Mouse (Mus musculus) gastrocnemius, adult 18-20 months (tissue): ENCODE results near the gene Fkbp5. TPM values are rescaled to one million over a fixed set of nuclear protein-coding genes. Genes with fewer than 3 reads are reported as not detected.

Source experiments
- DNase-seq: peaks from one replicate; pipeline ENCODE4 v3.0.0; 2021; ENCODE audit warnings: low spot score
- total RNA-seq, 2 experiments: library from RNA; stranded (reverse); gene quantifications; 2 replicates each; pipeline ENCODE4 v1.2.3; 2021

The Fkbp5 gene
- total RNA-seq, 2 experiments from 2014 or later: 54.0 to 92.7 TPM

GRCm38 (mm10) chr17:28524009-28524695, 6.8 kb upstream of the Fkbp5 start:
- no peak for DNase-seq

DNA sequence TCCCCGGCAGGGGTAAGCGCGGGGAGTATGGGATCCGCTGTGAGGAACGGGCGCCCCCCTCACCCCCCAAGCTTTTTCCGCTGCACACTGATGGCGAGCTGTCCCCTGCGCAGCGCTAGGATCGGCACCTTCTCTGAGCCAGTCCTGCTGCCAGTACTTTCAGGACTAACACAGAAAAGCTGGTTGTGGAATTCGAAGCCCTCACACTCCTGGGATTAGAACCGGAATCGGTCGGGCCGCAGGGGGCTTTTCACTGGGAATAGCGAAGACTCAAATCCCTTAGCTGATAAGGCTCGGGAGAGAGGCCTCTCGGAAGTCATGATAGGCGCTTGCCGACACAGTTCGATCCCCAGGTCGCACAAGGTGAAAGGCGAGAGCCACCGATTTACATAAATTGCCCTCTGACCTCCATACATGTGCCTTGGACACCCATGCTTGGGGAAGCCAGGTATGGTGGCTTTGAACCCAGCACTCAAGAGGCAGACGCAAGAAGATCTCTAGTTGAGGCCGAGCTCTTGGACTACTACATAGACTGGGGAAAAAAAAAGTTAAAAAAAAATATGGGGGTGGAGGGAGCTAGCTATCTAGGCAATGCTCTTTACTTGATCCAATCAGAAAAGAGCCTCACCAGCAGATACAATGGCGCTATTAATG, 6.2 kb upstream of the Fkbp5 start:
- DNase-seq: no peak

- peak; percentile 99 for DNase-seq
Observed at GRCm38 (mm10) chr17:28522623-28523354, 5.5 kb upstream of the Fkbp5 start.

DNA sequence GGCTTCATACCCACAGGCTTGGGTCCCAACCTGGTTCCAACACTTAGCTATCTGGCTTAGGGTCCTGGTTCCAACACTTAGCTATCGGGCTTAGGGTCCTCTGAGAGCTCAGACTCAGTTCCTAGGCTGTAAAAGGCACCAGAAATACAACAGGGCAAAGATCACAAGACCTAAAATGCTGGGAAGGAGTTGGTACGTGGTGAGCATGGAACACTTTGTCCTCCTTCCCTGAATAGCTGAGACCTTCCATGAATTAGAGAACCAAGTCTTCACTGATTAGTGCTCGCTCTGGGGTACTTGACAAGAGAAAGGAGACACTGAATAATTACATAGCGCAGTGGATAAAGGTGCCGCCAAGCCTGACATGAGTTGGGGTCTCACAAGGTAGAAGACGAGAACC, 4.6 kb upstream of the Fkbp5 start:
- DNase-seq: peak; percentile 56

DNA sequence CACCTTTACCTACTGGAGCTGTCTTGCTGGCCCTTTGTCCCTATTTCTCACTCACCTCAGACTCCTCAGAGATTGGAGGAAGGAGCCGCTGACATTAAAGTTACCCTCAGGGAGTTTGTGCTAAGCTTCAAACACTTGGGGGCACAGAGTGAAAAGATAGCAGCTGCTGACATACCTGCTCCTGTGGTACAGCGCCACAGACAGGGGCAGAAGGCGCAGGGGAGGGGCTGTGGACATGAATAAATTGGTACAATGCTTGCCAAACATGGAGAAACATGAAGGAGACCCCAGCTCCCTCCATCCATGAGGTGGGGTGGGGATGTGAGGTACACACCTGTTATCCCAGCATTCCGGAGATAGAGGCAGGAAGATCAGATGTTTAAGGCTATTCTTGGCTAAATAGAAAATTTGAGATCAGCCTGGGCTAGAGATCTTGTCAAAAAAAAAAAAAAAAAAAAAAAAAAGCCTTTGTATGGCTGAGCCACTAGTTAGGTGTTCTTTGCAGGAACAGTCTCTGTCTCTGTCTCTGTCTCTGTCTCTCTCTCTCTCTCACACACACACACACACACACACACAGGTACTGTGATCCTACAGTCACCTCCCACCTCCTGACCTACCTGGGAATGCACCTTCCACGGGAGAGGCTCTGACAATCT, 3.9 kb upstream of the Fkbp5 start:
- DNase-seq: no peak

DNA sequence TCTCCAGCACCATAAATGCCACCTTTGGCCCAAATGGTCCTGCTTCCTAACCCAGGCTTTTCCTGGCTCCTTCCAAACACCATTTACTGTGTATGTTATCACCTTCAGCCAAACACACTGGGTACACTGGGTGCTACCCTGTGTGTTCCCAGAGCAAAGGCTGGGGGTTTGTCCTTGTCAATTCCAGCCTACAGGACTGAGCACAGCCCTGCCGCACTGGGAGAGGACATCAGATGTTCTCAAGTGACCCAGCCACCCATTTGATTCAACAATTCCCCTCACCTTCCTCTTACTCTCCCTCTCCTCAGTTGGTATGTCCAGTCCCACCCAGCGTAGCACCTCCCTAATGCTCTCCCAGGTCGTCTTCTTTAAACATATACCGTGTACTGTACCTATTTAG, 3.2 kb upstream of the Fkbp5 start:
- DNase-seq: no peak

DNA sequence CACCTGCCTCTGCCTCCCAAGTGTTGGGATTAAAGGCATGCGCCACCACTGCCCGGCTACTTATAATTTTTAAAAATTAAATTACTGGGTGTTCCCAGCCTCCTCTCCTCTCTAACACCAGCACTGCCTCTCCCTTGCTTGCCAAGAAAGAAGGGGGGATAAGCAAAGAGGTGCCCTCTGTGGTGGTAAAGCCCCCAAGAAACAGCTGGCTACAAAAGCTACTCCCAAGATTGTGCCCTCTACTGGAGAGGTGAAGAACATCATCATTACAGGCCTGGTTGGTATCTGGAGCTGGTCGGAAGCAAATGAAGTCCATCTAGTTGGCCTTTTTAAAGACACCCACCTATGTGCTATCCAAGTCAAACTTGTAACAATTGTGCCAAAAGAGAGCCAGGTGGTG, 2.5 kb upstream of the Fkbp5 start:
- peak; percentile 59 for DNase-seq

- peak; percentile 86 for DNase-seq
Observed at GRCm38 (mm10) chr17:28518615-28519071, 1.3 kb upstream of the Fkbp5 start.

DNA sequence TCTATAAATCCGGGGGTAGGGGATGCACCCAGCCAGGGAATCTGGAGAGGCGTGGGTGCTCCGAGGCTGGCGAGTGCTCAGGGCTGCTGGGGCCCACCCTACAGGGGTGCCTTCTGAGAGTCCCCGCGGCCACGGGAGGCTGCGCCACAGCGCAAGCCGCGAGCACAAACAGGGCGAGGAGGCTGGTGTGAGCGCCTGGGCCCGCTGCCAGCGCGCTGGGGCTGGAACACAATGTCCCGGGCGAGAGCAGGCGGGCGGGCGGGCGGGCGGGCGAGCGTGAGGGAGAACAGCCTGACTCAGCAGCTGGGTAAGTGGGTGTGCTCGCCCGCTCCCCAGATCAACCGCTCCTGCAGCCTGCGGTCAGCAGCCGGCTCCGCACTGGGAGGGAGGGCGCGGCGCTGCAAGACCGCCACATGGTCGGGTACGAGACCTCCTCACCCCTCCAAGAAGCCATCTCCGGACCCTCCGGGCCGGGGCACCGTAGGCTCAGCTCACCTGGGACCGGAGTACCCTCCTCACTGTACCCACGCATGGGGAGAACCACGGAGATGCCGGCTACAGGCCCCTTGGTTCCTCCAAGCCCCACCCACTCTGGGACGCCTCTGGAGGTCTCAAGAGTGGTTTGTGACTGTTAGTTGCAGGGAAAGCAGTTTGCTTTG, 758 bp upstream of the Fkbp5 start:
- DNase-seq: peak; percentile 95

GRCm38 (mm10) chr17:28516881-28517280, 446 bp downstream of the Fkbp5 start:
- no peak for DNase-seq

GRCm38 (mm10) chr17:28515431-28516341, 1.6 kb downstream of the Fkbp5 start:
- peak; percentile 84 for DNase-seq

DNA sequence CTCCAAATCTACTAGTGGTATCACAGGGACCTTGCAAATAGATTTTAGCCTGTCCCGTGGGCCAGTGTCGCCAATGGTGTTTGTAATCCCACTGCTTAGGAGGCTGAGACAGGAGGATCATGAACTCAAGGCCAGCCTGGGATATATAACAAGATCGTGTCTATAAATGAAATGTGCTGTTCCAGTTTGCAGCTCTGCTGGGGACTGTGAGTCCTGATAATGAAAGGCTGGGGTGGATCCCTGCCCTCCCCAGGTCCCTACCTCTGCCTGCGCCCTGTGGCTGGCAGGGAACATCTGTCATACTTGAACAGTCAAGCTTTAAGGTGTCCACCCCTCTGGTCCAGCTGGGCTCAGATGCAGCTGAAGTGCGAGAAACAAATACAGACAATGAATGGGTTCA, 2.8 kb downstream of the Fkbp5 start:
- DNase-seq: no peak

DNA sequence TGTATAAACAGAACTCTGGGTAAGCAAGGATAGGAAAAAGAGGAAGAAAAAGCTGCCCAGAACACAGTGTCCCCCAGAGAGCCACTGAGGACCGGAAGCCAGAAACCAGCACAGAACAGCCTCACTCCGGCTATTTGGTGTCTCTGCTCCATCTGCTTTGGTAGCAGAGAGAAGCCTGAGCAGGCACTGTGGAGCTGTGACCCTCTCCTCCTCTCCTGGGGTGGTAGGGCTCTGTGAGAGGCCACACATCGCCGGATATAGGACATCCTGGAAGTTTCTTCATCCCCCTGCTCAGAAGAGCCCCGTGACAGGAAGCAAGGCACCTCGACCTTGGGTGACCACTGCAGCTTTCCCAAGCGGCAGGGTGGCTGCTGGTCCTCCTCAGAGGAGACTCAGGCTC, 3.5 kb downstream of the Fkbp5 start:
- DNase-seq: peak; percentile 69

- no peak for DNase-seq
Observed at GRCm38 (mm10) chr17:28513337-28513736, 4.0 kb downstream of the Fkbp5 start.

DNA sequence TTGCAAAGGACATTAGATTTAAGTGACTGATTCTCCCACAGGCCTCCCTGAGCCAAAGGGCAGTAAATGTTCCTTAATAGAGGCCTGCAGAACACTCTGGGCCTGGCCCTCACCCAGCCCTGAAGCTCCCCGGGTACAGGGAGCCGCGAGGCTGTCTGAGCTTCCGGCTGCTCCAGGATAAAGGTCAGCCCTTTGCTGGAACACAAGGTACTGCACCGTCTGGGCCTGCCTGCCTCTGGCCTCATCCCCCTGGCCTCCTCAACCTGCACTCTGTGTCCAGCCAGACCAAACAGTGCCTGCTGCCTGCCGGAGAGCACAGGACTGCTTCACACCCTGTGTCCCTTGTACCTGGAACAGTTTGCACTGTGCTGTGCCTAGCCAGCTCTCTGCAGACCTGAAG, 4.6 kb downstream of the Fkbp5 start:
- DNase-seq: peak; percentile 95

DNA sequence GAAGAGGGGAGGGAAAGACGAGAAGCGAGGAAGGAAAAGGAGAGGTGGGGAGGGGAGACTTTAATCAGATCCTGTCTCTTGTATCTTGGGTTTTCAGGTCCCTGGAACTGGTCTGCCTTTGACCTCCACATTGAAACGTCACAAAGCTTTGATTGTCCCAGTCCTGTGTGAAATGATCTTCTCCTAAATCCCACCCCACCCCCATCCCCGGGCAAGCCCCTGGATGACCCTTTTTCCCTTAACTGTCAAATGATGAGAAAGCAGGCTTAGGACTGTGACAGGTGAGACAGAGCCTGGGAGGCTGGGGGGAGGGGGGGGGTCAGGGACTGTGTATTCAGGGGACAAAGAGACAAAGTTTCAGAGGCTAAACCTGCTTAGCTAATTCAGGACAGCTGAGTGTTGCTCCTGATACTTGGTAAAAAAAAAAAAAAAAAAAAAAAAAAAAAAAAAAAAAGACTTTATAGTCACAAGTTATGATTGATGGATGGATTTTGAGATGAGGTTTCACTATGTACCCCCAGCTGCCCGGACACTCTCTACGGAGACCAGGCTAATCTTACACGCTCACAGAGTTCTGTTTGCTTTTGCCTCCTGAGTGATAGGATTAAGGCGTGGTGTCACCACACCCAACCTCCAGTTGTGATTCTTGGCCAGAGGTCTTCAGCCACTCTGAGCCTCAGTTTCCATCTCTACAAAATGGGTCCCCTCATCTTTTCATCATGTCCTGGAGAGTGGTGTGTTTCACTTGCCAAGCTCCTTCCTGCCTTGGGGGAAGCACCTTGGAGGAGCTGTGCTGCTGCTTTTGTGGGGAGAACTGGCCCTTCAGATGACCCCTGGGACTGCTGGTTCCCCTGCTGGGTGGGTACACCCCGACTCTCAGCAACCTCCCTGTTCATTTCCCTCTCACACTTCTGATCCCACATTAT, 5.4 kb downstream of the Fkbp5 start:
- DNase-seq: no peak

DNA sequence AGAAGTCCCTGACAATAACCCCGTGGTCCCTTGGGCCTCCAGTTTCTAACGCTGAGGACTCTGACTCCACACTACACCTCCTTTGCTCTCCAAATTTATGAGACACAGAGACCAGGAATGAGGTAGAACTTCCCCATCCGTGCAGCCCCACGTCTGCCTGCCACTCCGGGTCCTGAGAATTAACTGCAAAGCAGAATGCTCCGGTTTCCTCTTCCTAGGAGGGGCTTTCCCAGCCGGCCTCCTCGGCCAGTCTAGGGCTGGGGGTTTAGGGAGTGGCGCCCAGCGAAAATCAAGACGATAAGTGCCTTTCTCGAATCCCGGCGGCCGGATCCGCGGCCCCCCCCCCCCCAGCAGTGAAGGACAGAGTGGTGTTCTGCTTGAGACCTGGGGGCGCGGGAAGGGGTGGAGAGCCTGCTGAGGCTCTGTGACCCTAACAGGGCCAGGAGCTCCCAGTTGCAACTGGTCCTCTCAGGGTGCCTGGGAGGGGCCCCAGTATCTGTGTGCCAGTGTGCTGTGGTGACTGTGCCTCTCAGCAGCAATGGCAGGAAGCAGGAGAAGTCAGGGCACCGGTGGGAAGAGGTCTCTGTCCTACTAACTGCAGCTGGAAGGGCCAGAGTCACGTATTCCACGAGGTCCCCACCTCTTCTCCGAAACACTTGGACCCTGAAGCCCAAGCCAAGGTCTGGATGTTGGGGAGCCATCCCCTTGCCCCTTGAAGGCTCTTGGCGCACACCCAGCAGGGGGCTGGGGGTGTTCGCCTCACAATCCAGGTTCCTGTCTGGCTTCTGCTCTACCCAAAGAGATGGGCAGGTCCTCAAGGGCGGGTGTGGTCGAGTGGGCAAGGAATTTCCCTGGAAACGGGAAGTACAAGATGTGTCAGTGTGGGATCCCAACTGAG, 6.6 kb downstream of the Fkbp5 start:
- no peak for DNase-seq

GRCm38 (mm10) chr17:28507496-28507895, 9.8 kb downstream of the Fkbp5 start:
- DNase-seq: no peak
